Mouse (Mus musculus): ENCODE measurements at regions not wholly inside any gene's neighbourhood (a gene's known extent, or its start where the extent isn't known, plus 50 kb on each side); places are given as distances from the start of the nearest gene placed in this dataset.

DNA sequence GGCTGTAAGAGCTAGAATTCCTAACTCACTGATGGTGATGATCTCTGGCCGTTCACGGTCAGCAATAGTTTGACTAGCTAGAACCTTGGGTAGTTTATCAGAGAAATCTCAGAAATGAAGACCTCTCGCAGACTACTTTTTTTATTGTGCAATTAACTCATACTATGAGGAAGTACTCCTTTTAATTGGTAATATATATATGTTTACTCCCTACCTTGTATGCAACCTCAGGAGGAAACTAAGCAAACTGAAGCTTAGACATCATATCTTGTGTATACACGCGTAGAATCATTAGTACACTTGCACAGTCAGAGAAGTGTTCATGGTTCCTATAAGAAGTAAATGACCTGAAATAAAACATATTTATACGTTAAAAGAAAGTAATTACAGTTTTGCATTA lies 157.2 kb downstream of the Gm11146 start:
- no peak for DNase-seq

DNA sequence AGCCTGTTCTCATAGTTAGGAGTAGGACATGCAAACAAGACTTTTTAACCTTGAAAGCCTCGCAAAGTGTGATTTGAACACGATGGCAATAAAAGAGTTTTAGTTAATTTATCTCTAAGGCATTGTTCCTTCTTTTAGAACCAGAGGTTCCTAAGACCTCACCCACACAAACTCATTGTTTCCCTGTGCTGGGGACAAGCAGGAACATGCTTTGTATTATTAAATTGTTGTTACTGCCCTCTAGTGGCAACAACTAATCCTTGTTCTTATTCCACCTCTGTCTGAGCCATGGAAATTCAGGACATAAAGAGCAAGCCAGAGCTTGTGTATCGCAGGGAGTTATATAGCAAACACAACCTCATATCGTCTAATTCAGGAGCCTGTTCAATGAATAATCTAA lies 157.9 kb downstream of the Gm11146 start:
- DNase-seq, result no peak

DNA sequence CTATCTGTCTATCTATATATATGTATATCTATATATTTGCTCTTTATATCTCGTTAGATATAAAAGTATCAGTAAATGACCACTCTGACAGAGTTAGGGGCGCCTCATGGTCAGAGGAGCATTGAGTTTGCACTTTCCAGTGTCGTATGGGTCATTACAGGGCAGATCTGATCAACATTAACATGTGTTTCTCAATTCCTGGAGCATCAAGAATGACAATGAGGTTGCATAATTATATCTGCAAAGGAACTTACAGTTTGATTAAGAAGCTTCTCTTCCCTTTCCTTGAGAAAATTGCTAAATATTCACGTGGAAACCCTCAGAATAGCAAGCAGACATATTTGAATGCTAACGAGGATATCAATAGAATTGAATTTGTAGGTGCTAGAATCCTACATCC lies 158.6 kb downstream of the Gm11146 start:
- DNase-seq, result no peak

DNA sequence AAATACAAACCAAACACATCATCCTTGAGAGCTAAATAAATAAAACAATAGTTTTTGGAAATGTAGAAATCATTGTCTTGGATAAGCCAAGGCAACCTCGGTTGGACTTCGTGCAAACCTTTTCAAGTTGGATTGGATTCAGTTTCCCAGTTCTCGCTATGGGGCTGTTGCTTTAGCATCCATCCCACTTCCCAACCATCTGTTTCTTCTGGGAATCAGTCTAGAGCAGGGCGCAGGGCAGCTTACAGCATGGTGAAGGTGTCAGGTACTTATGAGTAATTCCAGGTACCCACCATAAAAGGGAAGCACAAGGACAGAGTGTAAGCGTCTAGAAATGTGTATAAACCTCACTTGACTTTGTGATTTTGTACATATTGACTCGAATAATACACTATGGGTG lies 159.0 kb downstream of the Gm11146 start:
- no peak for DNase-seq

DNA sequence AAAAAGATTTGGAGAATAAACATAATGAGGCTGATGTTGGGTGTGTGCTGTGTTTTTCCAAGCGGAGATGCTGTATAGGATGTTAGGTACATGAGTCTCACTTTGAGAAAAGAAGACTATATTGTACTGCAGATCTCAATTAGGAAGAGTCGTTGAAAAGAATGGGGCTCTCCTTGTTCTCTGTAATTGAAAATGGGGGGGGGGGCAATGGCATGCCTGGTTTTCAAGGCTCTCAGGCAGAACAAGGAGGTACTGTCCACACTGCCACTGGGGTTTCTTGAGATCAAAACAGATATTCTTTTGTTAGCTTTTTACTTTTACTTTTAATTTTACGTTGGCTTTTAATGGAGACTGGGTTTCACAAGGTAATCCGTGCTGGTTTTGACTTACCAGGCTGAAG lies 170.5 kb downstream of the Gm11146 start:
- DNase-seq, result no peak

DNA sequence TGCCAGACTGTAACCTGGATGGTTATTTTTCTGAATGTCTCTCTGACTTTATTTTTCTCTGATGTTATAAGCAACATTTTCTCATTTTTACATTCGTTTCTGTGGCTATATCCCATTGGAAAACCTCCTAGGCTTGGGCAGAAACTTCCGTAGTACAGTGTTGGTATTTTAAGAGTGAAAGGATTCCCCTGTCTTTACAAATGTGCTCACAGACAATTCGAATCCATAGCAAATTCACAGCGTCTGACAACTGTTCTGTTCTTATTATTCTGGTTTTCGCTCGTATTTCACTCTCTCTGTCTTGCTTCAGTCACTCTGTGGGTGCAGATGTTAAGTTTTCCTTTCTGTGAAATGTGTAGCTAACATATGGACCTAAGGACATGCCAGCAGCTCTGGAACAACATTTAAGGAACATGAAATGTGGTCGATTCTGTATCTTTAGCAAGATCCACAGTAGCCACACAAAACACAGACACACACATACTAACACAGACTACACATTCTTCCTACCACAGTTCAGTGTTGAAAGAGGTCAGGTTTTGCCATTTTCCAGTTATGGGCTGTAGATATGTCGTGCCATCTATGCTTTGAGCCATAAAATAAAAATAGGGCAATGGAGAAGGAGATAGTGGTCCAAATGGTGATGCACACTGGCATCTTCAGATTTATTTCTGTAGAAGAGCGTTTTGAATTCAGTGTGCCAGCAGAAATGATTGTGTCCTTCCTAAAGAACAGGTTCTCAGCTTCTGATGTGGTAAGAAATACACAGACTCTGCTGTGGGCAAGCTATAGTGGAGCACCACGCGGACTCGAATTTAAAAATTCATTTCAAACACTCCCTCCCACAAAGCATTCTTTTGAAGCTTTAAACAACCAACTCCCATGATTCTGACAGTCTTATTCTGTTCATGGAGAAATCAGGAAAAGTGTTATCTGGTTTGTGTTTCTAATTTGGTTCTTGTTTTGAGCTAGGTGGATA lies 179.2 kb downstream of the Gm11146 start:
- DNase-seq, result no peak

DNA sequence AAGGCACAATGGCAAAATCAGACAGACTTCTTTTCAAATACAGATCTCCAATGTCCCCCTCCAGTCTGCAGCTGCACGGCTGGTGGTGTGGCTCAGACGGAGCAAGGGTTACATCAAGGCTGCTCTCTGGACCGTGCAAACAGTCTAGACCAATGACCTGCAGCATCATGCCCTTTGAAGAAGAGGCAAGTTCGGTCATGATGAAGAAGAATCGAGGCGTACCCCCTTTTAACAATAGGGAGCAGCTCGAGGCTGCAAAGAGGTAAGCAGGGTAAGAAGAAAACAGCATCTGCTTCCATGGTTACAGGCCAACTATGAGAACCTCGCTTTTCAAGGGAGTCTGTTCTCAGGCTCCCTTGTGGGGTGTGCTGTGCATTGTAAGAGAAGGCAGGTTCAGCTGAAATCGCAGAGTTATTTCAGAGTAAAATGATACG lies 180.3 kb downstream of the Gm11146 start:
- no peak for DNase-seq

DNA sequence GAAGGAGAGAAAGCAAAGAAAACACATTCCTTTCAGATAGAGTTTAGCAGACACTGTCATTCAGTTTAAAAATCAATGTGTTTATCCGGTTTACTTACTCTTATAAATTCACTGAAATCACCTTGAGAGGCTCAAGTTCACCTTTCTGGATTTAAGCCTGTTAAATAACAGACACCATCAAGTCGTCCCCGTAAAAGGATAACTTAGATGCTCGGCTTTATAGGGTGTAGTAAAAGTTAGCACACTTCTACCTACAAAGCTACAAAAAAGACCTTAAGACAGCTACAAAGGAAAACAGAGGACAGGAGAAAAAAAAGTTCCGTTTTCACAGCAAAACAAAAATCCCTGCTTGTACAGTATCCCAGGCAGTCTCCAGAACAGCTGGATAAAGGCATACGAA lies 180.9 kb downstream of the Gm11146 start:
- no peak for DNase-seq

DNA sequence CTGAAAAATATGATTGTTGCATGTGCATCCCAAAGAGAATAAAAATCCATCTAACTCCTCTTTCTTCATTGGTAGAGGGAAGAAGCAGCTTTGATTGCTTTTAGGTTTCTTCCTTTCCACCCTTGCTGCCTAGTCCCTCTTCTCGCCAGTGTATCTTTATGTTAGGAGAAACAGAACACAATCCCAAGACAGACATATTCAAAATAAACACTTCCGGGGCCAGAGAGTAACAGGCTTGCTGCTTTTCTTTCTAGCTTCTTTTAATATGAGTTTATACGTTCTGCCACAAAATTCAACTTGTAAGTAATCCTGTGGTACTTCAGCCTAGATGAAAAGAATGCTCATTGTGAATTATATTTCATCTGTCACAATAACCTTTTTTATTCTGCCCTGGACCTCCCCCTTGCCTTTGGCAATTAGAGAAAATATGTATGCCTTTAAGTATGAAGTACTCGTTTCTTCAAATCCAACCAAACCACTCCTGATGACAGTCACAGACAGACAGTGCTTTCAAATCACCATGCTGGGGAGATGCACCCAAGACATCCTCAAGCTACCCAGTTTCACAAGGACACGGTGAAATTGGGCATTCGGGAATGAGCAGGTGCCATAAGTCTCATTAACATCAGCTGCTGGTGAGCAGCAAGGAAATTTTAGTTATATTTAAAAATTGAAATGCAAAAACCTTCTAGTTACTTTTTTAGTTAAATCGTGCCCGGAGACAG lies 181.6 kb downstream of the Gm11146 start:
- DNase-seq, result no peak

DNA sequence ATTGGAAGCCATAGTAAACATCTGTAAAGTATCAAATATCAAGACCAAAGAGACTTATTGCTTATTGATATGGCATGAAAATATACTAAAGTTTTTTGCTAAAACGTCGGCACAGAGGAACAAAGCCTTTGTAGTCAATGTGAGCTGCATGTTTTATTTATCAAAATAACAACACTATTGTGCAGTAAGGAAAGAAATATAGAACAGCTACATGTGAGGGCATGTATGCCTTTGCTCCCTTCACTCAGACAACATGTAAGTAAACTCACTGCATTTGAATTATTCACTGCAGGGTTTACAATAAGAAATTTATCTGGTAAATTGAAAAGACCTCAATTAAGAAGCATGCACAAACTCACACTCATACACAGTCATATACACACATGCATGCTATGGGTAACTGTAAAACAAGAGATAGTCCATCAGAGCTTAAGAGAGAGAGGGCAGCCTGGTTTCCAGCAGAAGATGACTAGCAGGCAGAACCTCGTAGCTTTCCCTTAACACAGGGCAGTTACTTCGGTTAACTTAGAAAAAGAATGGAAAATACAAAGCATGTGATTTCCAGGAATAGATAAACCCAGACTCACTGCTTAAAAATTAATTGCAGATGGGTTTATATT lies 182.7 kb downstream of the Gm11146 start:
- DNase-seq, result no peak

DNA sequence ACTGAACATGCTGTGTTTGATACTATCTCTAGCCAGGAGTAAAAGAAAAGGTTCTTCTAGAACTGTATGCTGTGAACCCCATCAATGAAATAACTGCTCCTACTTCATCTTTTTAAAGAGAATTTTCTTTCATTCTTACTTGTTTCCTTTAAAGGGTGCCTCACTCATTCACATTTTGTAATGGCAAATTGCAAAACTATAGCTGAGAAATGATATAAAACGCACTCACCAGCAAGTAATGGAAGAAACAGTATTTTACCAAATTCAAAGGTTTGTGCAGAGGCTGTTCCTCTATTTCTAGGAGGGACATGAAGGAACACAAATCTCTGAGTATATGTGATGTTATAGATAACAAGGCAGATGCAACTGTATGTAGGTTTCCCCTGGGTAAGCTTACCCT lies 183.4 kb downstream of the Gm11146 start:
- DNase-seq, result no peak

DNA sequence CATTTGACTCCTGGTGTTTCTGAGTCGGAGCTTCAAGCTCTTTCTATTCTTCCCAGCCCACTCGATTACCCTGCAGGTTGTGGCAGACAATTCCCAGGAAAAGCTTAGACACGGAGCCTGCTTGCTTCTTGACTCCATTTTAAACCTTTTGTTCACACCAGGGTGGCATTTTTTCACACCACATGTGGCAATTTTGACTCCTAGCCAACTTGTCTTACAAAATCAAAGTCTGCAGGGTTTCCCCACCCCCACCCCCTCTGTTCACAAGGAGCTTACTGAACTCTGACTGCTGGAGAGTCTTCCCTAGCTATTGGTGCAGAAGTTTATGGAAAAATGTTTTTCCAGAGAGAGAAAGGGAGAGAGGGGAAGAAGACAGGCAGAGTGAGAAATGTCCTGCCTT lies 184.1 kb downstream of the Gm11146 start:
- DNase-seq, result no peak

DNA sequence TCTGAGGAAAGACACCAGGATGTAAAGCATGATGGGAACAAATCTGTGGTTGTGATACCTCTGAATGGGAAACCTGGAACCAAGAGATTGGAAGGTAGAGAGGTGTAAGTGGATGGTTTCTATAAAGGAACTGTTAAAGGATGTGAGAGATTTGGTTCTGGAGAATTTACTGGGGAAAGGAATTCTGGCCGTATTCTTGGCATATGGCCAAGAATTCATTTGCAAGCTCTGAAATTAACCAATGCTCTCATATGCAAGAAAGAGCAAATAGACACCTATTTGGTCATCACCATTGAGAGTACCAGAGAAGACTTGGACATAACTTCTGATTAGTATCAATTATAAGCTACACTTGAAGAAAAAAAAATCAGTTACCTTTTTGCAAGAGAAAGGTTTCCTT lies 187.3 kb downstream of the Gm11146 start:
- no peak for DNase-seq

DNA sequence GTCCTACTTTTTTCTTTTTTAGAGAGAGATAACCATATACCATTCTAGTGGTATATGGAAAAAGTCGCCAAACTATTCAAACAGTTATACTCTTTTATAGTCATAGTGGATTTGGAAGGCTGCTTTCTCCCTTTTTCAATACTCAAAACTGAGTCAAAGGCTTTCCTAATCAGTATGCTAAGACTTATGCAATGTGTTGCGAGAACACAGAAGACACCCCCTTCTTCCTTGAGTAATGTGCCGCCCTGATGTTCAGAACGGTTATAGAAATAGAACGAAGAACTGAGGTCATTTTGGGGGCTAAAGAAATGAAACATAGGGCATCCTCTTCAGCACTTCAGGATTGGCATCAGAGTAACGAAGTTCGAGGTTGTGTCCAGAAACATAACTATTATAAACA lies 192.7 kb downstream of the Gm11146 start:
- no peak for DNase-seq

DNA sequence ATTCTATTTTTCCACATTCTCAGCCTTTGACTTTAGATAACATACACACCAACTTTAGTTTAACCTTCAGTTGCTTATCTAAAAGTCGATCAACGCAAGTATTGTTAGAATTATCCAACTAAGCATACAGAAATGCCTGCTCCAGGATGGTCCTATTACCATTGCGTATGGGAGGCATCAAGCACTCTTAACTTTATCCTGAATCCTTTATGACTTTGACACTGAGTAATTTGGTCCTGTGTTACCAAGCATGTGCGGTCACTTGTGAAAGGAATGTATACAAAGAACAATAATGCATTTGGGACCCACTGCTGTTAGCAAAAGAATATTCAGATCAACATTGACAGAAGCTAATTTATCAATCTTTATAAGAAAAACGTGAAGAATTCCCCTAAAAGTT lies 194.9 kb downstream of the Gm11146 start:
- DNase-seq, result no peak

DNA sequence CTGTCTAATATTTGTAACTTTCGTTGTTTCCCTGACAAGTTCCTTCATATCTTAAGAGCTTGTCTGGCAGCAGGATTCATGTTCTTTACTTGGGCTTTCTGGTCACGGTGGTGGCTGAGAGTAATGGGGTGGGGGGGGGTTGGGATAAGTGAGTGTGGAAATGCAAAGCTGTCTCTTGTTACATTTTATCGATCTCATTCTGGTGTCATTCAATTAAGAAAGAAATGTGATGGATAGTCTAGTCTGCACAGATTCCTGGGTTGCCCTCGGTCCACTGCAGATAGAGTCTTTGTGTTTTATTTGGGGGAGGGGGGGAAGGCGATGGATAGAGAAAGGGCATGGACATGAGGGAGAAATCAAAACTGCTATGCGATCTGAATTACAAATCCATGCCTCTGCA lies 196.0 kb downstream of the Gm11146 start:
- no peak for DNase-seq

DNA sequence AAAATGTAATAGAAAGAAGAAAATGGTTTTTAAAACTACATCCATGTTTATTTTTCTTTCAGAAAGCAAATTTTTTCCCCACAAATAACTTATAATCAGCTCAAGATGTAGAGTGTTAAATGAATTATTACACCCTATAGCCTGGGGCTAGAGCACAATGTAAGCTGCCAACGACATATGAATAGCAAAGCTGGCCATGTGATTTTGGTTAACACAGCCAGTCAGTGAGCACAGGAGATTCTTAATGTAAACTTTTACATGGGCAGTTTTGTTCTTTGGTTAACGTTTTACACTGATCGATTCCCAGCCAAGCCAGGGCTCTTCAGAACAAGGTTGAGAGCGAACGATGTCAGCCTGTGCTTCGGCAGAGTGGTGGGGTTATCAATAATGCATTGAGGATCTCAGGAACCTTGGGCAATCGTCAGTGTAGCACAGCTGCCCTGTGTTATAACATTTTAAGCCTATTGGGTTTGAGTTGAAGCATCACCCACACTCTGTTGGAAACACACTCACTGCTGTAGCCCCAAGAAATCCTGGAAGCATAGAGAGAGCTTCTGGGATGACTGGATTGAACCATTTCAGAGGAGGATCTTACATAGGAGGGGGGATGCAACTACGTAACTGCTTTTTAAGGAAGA lies 196.6 kb downstream of the Gm11146 start:
- DNase-seq, result no peak

DNA sequence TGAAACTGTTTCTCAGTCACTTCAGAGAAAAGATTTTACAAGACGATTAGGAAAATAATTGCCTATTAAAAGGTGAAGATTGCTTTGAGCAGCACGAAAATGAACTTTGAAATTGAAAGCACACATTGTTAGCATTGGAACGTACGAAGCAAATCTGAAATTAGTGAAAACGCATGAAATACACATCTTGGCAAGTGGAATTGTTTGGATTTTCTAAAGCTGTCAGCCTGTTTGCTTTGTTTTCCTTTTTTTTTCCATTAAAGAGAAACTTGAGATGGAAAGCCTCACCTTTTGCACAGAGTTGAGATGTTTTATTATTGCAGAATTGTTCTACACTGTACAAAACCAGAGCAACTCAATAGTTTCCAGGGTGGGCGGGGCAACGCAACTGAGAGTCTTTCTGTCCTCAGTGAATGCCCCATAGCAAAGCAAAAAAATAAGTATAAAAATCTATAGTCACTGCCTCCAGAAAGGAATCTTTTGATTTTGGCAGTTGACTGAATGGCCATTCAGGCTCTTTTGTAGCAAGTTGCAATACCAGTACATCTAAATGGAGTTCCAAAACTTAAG lies 199.1 kb downstream of the Gm11146 start:
- DNase-seq, result no peak

DNA sequence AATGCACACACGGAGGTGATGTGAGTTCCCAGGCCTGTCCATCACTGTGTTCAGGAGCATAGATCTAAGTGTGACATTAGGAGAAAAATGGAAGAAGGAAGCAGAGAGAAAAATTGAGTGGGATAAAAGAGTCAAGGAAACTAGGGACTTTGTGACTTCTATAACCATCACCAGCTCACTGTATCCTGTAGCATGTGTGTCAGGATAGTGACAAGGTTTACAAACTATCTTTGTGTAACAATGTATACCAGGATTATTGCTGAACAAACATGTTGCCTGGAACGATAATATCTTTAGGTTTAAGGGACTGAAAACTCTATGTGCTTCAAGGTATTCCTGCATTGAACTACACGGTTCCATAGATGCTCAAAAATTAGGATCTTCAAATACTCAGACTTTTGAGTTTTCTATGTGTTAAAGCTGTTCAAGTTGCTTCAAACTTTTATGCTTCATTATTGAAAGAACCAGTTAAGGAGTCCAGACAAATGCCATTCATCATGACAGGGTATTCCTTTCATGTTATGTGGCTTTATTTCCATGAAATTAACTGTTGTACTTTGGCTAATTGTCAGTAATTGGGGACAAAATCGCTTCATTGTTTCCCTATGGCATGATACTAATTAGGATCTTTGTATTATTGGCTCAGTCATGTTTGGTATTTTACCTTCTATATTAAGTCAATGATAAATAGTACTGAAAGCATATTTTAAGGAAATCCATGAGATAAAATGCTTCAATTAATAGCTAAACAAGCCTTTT lies 200.5 kb downstream of the Gm11146 start:
- no peak for DNase-seq

DNA sequence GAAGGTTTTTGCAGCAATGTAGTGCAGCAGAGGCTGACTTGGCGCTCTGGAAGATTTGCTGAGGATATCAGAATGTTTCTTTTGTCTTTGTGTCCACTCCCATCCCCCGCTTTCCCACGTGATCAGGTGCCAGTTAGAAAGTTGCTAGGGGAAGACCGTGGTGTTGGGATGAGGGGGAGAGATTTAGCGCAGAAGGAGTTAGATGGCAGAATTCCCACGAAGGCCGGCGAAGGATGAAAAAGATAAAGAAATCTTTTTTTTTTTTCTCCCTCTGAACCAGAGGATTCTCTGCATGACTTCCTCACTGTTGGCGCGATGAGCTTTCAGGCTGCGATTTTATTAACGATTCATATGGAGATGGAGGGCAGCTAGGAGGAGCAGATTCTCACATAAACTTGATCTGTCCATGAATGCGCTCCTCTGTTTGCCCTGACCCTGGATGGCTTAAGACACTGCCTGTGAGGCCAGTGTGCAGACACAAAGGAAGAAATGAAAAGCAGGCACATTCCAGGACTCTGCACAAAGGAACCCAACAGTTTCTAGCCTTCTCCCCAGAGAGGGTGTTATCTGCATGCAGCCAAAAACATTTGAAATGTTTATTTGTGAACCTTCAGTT lies 201.5 kb downstream of the Gm11146 start:
- DNase-seq, result no peak

DNA sequence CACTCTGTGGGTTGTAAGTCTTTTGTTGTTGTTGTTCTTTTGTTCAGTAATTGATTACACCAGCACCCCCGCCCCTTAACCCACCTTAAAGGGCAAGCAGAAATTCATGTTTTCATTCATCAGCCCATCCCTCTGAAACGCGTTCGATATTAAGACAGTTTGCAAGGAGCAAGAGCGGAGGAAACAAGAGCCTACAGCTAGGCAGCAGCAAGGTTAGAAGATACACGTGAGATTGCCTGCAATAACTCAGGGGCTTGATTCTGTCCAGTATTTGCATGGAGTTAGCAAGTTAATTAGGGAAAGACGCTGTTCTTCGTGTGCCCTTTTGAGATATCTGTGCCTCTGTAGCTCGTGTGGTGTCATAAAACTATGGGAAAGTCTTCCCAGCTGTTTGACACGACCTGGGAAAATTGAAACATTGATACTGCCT lies 202.0 kb downstream of the Gm11146 start:
- DNase-seq, result no peak

Data from thymus, postnatal 36 days (tissue).